Mouse (Mus musculus) spleen, adult 2 months (tissue): ENCODE results near the gene Map2k6.
"Not testable (repeated sequence)": the region's sequence is repeated elsewhere in the genome, so short reads cannot be mapped to it uniquely, and the experiment has no call there.

Source experiments
- CTCF ChIP-seq: fragments of 200-500 bp; IDR thresholded peaks from 2 replicates; pipeline ENCODE4 v1.5.1; 2011; ENCODE audit warnings: mild to moderate bottlenecking, inconsistent platforms; ENCODE audit not compliant: insufficient read depth, insufficient read length, insufficient replicate concordance; ENCODE audit errors: extremely low read depth
- POLR2A ChIP-seq: fragments of 200-500 bp; IDR thresholded peaks from 2 replicates; pipeline ENCODE4 v1.6.1; 2011; ENCODE audit warnings: low read depth, low read length, inconsistent platforms

DNA sequence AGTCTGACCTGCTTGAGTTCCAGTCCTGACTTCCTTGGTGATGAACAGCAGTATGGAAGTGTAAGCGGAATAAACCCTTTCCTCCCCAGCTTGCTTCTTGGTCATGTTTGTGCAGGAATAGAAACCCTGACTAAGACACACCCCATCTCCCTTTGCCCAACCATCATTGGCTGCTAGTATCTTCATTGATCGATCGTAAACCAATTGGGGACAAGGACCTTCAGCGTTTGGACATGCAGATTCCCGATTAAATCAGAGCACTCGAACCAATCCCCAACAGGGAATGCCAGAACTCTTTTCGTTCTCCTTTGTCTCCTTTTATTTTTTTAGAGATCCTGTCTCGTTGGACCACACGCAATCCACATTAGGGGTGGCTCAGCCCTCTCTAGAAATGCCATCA lies 43.8 kb upstream of the Map2k6 start:
- not testable (repeated sequence) for TF ChIP-seq CTCF, POLR2A
